Mouse (Mus musculus) hindbrain, embryonic 11.5 days (tissue): ENCODE data around the gene Nfe2. TPM values are rescaled to one million over a fixed set of nuclear protein-coding genes. Genes with fewer than 3 reads are reported as not detected.
A peak's percentile ranks its signal among the peaks of the same experiment; 100 is the strongest.
"Not testable (repeated sequence)": the region's sequence is repeated elsewhere in the genome, so short reads cannot be mapped to it uniquely, and the experiment has no call there.

Experiments used
- ATAC-seq: fragments of 200-750 bp; cut with Nextera tagmentation; 2 replicates; pipeline ENCODE4 v1.8.0; 2017; ENCODE audit warnings: mild to moderate bottlenecking, moderate TSS enrichment, moderate library complexity; ENCODE audit not compliant: low FRiP score
- DNase-seq: peaks from one replicate; pipeline ENCODE4 v3.0.0-alpha.2; 2015; ENCODE audit warnings: low spot score
- H3K27ac ChIP-seq: fragments of 300-500 bp; sonication (generic); 2 replicates; pipeline ENCODE4 v1.5.1; 2014; ENCODE audit warnings: mild to moderate bottlenecking, low read depth, low read length
- H3K27me3 ChIP-seq: fragments of 300-500 bp; sonication (generic); 2 replicates; pipeline ENCODE4 v1.6.1; 2014; ENCODE audit warnings: mild to moderate bottlenecking, low read length, moderate library complexity, mixed read lengths; ENCODE audit not compliant: control insufficient read depth, insufficient read depth
- H3K36me3 ChIP-seq: fragments of 300-500 bp; sonication (generic); 2 replicates; pipeline ENCODE4 v1.6.1; 2014; ENCODE audit warnings: mild to moderate bottlenecking, low read length, moderate library complexity, mixed read lengths; ENCODE audit not compliant: control insufficient read depth, insufficient read depth
- H3K4me1 ChIP-seq: fragments of 300-500 bp; sonication (generic); replicated peaks from 2 replicates; pipeline ENCODE4 v1.6.1; 2014; ENCODE audit warnings: low read length, mixed read lengths; ENCODE audit not compliant: control insufficient read depth, insufficient read depth
- H3K4me2 ChIP-seq: fragments of 300-500 bp; sonication (generic); replicated peaks from 2 replicates; pipeline ENCODE4 v1.6.1; 2014; ENCODE audit warnings: mild to moderate bottlenecking, low read depth, low read length
- H3K4me3 ChIP-seq: fragments of 300-500 bp; sonication (generic); 2 replicates; pipeline ENCODE4 v1.5.1; 2014; ENCODE audit warnings: low read depth, low read length
- H3K9ac ChIP-seq: fragments of 300-500 bp; sonication (generic); 2 replicates; pipeline ENCODE4 v1.6.1; 2014; ENCODE audit warnings: low read depth, low read length
- H3K9me3 ChIP-seq: fragments of 300-500 bp; sonication (generic); 2 replicates; pipeline ENCODE4 v1.6.1; 2016; ENCODE audit warnings: low read length; ENCODE audit not compliant: control insufficient read depth
- WGBS: fragments of 180-500 bp; shearing (Covaris S2); extraction: QIAGEN DNeasy Blood & Tissue Kit; methylation state at CpG from one replicate; pipeline ENCODE4 v1.1.7; 2014; 5-methylcytosine and 5-hydroxymethylcytosine counted together
- polyA plus RNA-seq: library from polyadenylated mRNA; unstranded; fragments of >200 nt; fragmentation: Nextera tagmentation; extraction: Ambion mirVana; gene quantifications from 2 replicates; pipeline ENCODE4 v1.2.1, GENCODE M21; 2014

Gene Nfe2
- polyA plus RNA-seq, 1 experiment from 2014 or later: 5.0 TPM

DNA sequence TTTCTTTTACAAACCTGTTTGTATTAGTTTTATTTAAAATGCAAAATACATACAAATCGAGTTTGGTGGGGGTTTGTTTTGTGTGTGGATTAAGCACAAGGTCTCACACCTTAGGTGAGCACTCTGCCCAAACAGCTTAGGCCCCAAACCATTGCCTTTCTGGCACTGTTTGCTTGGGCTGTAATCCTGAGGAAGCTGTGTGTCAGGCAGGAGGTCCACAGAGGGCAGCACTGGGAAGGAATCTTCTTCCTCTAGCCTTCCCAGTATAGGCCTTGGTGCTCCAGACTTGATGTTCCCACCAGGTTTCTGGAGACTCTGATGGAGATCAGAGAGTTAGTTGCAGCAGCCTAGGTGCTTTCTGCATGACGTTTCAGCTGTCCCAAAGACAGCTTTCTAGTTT, 26.4 kb upstream of the Nfe2 start:
- H3K27me3 ChIP-seq: no peaks in the 10 kb centered on the region
- 56% methylated on average over 2 of the region's 2 CpGs for WGBS

DNA sequence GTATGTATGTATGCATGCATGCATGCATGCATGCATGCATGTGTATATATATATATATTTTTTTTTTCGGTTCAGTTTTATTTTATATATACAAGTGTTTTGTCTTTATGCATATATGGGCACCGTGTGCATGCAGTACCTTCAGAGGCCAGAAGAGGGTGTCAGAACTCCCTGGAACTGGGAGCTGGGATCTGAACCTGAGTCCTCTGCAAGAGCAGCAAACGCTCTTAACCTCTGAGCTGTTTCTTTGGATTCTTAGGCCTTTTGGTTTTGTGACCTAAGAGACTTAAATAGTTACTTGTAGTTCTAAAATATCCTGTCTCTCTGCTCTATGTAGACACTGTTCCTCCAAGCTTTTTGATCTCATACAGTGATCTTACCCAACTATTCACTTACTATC, 25.9 kb upstream of the Nfe2 start:
- Histone ChIP-seq H3K4me1 (no peaks in the 10 kb centered on the region), H3K9me3 (no peaks in the 10 kb centered on the region), H3K4me2 (no peak overlapping the region), H3K9ac (no peak overlapping the region), H3K27me3 (no peaks in the 10 kb centered on the region), H3K27ac (no peak overlapping the region), H3K36me3 (no peaks in the 10 kb centered on the region), H3K4me3 (no peak overlapping the region)
- WGBS: 62% methylated on average over 3 of the region's 3 CpGs
- DNase-seq (peak; percentile 76), ATAC-seq (no peak)

More for the DNA sequence above, 26.4 kb upstream of the Nfe2 start:
- Histone ChIP-seq H3K27ac (no peak overlapping the region), H3K9me3 (no peaks in the 10 kb centered on the region), H3K4me1 (no peaks in the 10 kb centered on the region), H3K4me3 (no peak overlapping the region), H3K4me2 (no peak overlapping the region), H3K36me3 (no peaks in the 10 kb centered on the region), H3K9ac (no peak overlapping the region)
- ATAC-seq: no peak
- no peak for DNase-seq

DNA sequence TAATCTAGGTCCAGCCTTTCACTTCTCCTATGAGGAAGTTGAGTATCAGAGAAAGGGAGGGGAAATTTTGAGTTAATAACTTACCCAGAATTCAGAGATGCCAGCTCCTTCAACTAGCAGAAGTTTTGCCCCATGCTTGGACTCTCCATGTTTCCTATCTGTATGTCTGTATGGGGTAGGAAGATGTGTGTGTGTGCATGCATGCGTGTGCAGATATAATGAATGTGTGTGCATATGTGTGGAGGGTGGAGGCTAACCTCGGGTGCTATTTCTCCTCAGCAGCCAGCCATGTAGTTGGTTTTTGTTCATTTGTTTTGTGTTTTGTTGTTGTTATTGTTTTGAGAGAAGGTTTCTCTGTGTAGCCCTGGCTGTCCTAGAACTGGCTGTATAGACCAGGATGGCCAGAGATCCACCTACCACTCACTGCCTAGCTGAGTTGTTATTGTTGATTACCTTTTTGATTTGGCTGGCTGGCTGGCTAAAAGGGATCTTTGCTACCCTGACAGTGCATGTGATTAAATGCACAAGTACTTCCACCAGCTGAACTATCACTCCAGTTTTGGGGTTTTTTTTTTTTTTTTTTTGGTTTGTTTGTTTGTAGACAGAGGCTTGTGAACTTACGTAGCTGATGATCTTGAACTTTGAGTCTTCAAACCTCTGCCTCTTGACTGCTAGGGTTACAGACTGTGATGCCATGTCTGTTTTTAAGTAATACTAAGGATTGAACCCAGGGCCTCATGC, 23.4 kb upstream of the Nfe2 start:
- no peak overlapping the region for H3K9ac ChIP-seq
- no peak for ATAC-seq
- WGBS: 95% methylated on average over 3 of the region's 3 CpGs

DNA sequence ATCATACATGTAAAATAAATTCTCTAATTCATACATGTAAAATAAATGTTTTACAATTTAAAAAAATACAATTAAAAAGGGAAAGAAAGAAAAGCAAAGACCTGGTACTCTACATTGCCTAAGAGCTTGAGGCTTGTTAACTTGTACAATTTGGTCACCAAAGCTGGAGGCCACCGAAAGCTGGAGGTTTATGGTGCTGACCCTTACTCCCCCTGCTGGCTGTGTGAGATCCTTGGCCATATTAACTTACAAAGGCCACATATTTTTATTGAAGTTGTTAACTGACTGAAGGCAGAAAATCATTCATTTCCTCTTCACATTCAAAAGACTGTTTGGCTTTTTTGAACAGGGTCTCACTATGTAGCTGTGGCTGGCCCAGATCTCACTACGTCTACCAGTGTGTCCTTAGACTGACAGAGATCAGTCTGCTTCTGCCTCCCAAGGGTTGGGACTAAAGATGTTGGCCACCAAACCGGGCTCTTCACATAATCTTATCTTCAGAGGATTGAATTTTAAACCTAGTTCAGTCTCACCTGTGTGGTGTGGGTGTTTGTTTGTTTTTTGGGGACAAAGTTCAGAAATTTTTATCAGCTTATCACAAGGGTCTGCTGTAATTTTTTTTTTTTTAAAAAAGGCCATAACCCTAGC, 22.7 kb upstream of the Nfe2 start:
- no peaks in the 10 kb centered on the region for H3K9me3 ChIP-seq
- no peak overlapping the region for H3K4me2 ChIP-seq
- no peaks in the 10 kb centered on the region for H3K4me1 ChIP-seq
- no peak overlapping the region for H3K4me3 ChIP-seq
- no peaks in the 10 kb centered on the region for H3K27me3 ChIP-seq
- H3K36me3 ChIP-seq: no peaks in the 10 kb centered on the region
- DNase-seq: peak; percentile 68
- H3K27ac ChIP-seq: no peak overlapping the region
- WGBS: 78% methylated on average over 3 of the region's 3 CpGs
- H3K9ac ChIP-seq: no peak overlapping the region
- ATAC-seq: no peak

More for the DNA sequence above, 23.4 kb upstream of the Nfe2 start:
- H3K27ac ChIP-seq: no peak overlapping the region
- no peak overlapping the region for H3K4me3 ChIP-seq
- DNase-seq: no peak
- no peaks in the 10 kb centered on the region for H3K4me1 ChIP-seq
- H3K36me3 ChIP-seq: no peaks in the 10 kb centered on the region
- H3K9me3 ChIP-seq: no peaks in the 10 kb centered on the region
- no peaks in the 10 kb centered on the region for H3K27me3 ChIP-seq
- no peak overlapping the region for H3K4me2 ChIP-seq

DNA sequence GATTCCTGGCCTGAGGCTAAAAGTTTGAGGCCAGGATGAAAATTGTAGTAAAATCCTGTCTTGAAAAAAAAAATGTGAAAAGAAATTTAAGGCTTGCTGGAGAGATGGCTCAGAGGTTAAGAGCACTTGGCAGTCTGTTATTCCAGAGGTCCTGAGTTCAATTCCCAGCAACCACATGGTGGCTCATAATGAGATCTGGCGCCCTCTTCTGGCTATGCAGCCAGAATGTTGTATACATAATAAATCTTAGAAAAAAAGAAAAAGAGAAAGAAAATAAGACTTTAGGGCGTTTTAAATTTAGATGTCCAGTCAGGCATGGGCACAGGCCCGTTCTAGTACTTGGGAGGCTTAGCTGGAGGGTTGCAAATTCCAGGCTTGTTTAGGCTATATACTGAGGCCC, 21.5 kb upstream of the Nfe2 start:
- 67% methylated on average over 3 of the region's 3 CpGs for WGBS
- Histone ChIP-seq H3K9ac (no peak overlapping the region), H3K4me1 (no peaks in the 10 kb centered on the region), H3K27me3 (no peaks in the 10 kb centered on the region), H3K4me2 (no peak overlapping the region), H3K27ac (no peak overlapping the region), H3K9me3 (no peaks in the 10 kb centered on the region), H3K36me3 (no peaks in the 10 kb centered on the region), H3K4me3 (no peak overlapping the region)
- ATAC-seq (no peak), DNase-seq (peak; percentile 47)

DNA sequence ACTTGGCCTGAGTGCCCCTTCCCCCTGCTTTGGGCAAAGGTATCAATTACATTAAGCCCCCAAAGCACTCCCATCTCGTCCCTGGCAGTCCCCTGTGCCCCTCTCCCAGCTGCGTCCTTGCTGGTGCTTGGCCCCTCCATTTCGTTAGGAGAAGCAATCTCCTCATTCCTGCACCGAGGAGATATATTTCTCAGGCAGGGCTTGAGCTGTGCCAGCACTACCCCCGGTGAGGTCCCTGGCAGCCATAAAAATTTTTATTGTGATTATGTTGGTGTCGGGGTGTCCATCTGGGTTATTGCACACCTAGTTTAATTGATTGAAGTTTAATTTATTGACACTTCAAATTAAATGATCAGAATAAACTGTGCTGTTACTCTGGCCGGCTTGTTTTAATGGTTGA, 19.7 kb upstream of the Nfe2 start:
- H3K27ac ChIP-seq: peak overlapping the region; percentile 54
- no peak overlapping the region for H3K4me3 ChIP-seq
- no peaks in the 10 kb centered on the region for H3K27me3 ChIP-seq
- no peaks in the 10 kb centered on the region for H3K4me1 ChIP-seq
- ATAC-seq (no peak), DNase-seq (no peak)
- 76% methylated on average over 7 of the region's 7 CpGs for WGBS
- no peak overlapping the region for H3K4me2 ChIP-seq
- no peaks in the 10 kb centered on the region for H3K36me3 ChIP-seq
- H3K9me3 ChIP-seq: no peaks in the 10 kb centered on the region
- H3K9ac ChIP-seq: no peak overlapping the region

DNA sequence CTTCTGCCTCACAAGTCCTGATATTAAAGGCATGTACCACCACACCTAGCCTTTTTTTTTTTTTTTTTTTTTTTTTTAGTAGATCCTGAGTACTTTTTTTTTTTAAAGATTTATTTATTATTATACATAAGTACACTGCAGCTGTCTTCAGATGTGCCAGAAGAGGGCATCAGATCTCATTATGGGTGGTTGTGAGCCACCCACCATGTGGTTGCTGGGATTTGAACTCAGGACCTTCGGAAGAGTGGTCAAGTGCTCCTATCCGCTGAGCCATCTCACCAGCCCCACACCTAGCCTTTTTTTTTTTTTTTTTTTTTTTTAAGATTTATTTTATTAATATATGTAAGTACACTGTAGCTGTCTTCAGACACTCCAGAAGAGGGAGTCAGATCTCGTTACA, 17.7 kb upstream of the Nfe2 start:
- not testable (repeated sequence) for H3K4me2 ChIP-seq, H3K9me3 ChIP-seq, DNase-seq, H3K27ac ChIP-seq, ATAC-seq, H3K4me3 ChIP-seq, H3K27me3 ChIP-seq, H3K4me1 ChIP-seq, H3K9ac ChIP-seq, H3K36me3 ChIP-seq
- 91% methylated on average over 3 of the region's 3 CpGs for WGBS

DNA sequence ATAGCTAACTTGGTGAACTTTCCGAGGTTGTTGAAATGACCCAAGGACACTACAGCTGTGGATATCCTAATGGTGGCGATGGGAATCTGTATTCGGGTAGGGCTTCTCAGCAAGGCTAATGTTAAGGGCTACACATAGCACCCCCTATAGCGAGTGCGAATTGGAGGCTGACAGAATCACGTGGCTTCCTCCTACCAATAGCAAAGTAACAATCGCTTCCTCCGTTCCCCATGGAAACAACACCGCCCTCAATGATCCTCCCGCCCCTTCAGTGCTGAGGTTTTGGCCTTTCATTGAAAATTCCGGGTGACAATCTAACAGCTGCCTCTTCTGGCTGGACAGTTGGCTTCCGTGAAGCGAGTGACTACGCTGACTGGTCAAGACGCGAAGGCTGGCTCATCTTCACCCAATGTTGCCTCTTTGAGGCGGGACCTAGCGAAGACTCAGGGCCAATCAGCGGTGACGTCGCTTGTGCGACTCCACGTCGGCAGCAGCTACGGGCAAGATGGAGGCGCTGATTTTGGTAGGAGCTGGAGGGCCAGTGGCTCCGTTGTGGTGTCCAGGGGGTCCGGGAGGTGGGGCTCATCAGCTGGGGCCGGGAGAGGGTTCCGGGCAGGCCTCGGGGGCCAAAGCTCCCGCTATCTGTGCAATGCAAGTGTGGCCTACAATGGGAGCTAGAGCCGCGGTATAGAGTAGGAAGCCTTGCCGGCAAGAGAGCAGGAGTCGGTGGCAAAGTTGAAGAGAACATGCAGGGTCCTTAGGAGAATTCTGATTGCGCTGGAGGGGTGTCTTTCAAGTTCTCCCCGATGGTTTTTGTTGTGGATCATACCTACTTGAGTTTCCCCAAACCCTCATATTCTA, 14.4 kb upstream of the Nfe2 start, which contains the start of gene Copz1:
Gene Copz1, plus strand, starts transcription at position 296 of the 861 bp plus-strand sequence.
- 0 out of 2 replicates have a peak within 1 kb of the TSS, but pooled peaks have one; percentile 7 for H3K27ac ChIP-seq
- H3K36me3 ChIP-seq: no peaks in the 10 kb centered on the region
- peak; percentile 92 for DNase-seq
- H3K4me1 ChIP-seq: no peaks in the 10 kb centered on the region
- H3K9me3 ChIP-seq: no peaks in the 10 kb centered on the region
- no peaks in the 10 kb centered on the region for H3K27me3 ChIP-seq
- under 1% methylated on average over 38 of the region's 38 CpGs for WGBS
- H3K4me2 ChIP-seq: peak within 1 kb of the TSS; percentile 40
- peak within 1 kb of the TSS; percentile 78 for H3K4me3 ChIP-seq
- ATAC-seq: peak; percentile 100
- H3K9ac ChIP-seq: peak within 1 kb of the TSS; percentile 76
